Mouse (Mus musculus): Measurements from ENCODE around the gene Wbp1l.

Wbp1l gene

GRCm38 (mm10) chr19:46629807-46630206 is 30.9 kb downstream of the Wbp1l start:
- DNase-seq (ENCODE audit: extremely low spot score, low spot score), result no peak

- DNase-seq (ENCODE audit: extremely low spot score, low spot score), result no peak
Observed at GRCm38 (mm10) chr19:46631637-46632036, 32.8 kb downstream of the Wbp1l start.

- DNase-seq (ENCODE audit: extremely low spot score, low spot score), result no peak
Observed at GRCm38 (mm10) chr19:46635766-46636165, 36.9 kb downstream of the Wbp1l start.

- no peak for DNase-seq (ENCODE audit: extremely low spot score, low spot score)
Observed at GRCm38 (mm10) chr19:46637598-46637997, 38.7 kb downstream of the Wbp1l start.

- no peak for DNase-seq (ENCODE audit: extremely low spot score, low spot score)
Observed at GRCm38 (mm10) chr19:46639053-46639452, 40.2 kb downstream of the Wbp1l start.

- DNase-seq (ENCODE audit: extremely low spot score, low spot score), result no peak
Observed at GRCm38 (mm10) chr19:46639496-46639895, 40.6 kb downstream of the Wbp1l start.

GRCm38 (mm10) chr19:46640780-46641179 is 41.9 kb downstream of the Wbp1l start:
- no peak for DNase-seq (ENCODE audit: extremely low spot score, low spot score)

- no peak for DNase-seq (ENCODE audit: extremely low spot score, low spot score)
Observed at GRCm38 (mm10) chr19:46641420-46642085, 42.7 kb downstream of the Wbp1l start.

- DNase-seq (ENCODE audit: extremely low spot score, low spot score), result no peak
Observed at GRCm38 (mm10) chr19:46642136-46642753, 43.4 kb downstream of the Wbp1l start.

GRCm38 (mm10) chr19:46643236-46643635 is 44.4 kb downstream of the Wbp1l start:
- DNase-seq (ENCODE audit: extremely low spot score, low spot score), result no peak

- DNase-seq (ENCODE audit: extremely low spot score, low spot score), result no peak
Observed at GRCm38 (mm10) chr19:46644343-46644792, 45.5 kb downstream of the Wbp1l start.

- DNase-seq (ENCODE audit: extremely low spot score, low spot score), result no peak
Observed at GRCm38 (mm10) chr19:46644793-46645602, 46.1 kb downstream of the Wbp1l start.

GRCm38 (mm10) chr19:46646041-46646481 is 47.2 kb downstream of the Wbp1l start:
- DNase-seq (ENCODE audit: extremely low spot score, low spot score), result no peak

- DNase-seq (ENCODE audit: extremely low spot score, low spot score), result no peak
Observed at GRCm38 (mm10) chr19:46647254-46647653, 48.4 kb downstream of the Wbp1l start.

GRCm38 (mm10) chr19:46647850-46648249 is 49.0 kb downstream of the Wbp1l start:
- no peak for DNase-seq (ENCODE audit: extremely low spot score, low spot score)

GRCm38 (mm10) chr19:46648565-46648964 is 49.7 kb downstream of the Wbp1l start:
- DNase-seq (ENCODE audit: extremely low spot score, low spot score), result no peak

- DNase-seq (ENCODE audit: extremely low spot score, low spot score), result no peak
Observed at GRCm38 (mm10) chr19:46653188-46653587, 54.3 kb downstream of the Wbp1l start.

GRCm38 (mm10) chr19:46653616-46654235 is 54.8 kb downstream of the Wbp1l start:
- no peak for DNase-seq (ENCODE audit: extremely low spot score, low spot score)

- DNase-seq (ENCODE audit: extremely low spot score, low spot score), result no peak
Observed at GRCm38 (mm10) chr19:46655626-46656025, 56.7 kb downstream of the Wbp1l start.

- DNase-seq (ENCODE audit: extremely low spot score, low spot score), result no peak
Observed at GRCm38 (mm10) chr19:46656151-46656840, 57.4 kb downstream of the Wbp1l start.

Data from neural tube, embryonic 10.5 days (tissue).